In genomic region chr10:75585876-75586552, GRCm38 (mm10) we compare ENCODE assay signal across 8 mouse cellular contexts. TPM values are rescaled to one million over a fixed set of nuclear protein-coding genes. Genes with fewer than 3 reads are reported as not detected.
DNase-seq lines count a peak whose midpoint lies in the region; ATAC-seq lines count a peak whose summit lies in the region.

No protein-coding gene starts in this region.

- no peak overlapping the region for H3K27ac ChIP-seq in intestine, embryonic 14.5 days (ENCODE audit: low read depth)
- 0 out of 2 replicates have a peak overlapping the region, but pooled peaks have one; percentile 42 for H3K27ac ChIP-seq in midbrain, embryonic 10.5 days (replicated peaks)

- no peaks in the 10 kb centered on the region for H3K27me3 ChIP-seq in intestine, embryonic 14.5 days (replicated peaks; ENCODE audit: control insufficient read depth, insufficient read depth, low read length)
- peaks cover 18% of the 10 kb centered on the region for H3K27me3 ChIP-seq in midbrain, embryonic 10.5 days (ENCODE audit: low read depth, poor library complexity, severe bottlenecking)

- ATAC-seq in intestine, embryonic 14.5 days (replicated peaks; ENCODE audit: low FRiP score, low TSS enrichment, low read depth), result peak; percentile 56; the same call in 1 of the 2 replicates

- H3K9me3 ChIP-seq in intestine, embryonic 14.5 days (ENCODE audit: control insufficient read depth, low read length), result no peaks in the 10 kb centered on the region
- no peaks in the 10 kb centered on the region for H3K9me3 ChIP-seq in midbrain, embryonic 10.5 days (replicated peaks)

- intact Hi-C loops in left cerebral cortex, postnatal 10 days (cut with DNase I), result loop anchor here (5.0 kb wide), 4 partner anchors 51 to 366 kb away; partner anchors contain the start of gene Gm5134

- H3K9ac ChIP-seq in intestine, embryonic 14.5 days (ENCODE audit: low read length), result no peak overlapping the region

- peaks cover 14% of the 10 kb centered on the region; the same call in 1 of the 2 replicates for H3K4me1 ChIP-seq in intestine, embryonic 14.5 days (replicated peaks; ENCODE audit: control insufficient read depth, insufficient read depth, low read length)
- H3K4me1 ChIP-seq in midbrain, embryonic 10.5 days, result peaks cover 19% of the 10 kb centered on the region

- H3K4me3 ChIP-seq in intestine, embryonic 14.5 days (ENCODE audit: low read depth, low read length), result no peak overlapping the region
- H3K4me3 ChIP-seq in midbrain, embryonic 10.5 days, result peak overlapping the region; percentile 29

- H3K36me3 ChIP-seq in intestine, embryonic 14.5 days (ENCODE audit: control insufficient read depth, insufficient read depth, low read length), result no peaks in the 10 kb centered on the region
- H3K36me3 ChIP-seq in midbrain, embryonic 10.5 days, result no peaks in the 10 kb centered on the region

- H3K4me2 ChIP-seq in intestine, embryonic 14.5 days (ENCODE audit: low read length), result peak overlapping the region; percentile 36

- peak; percentile 81 to 96 for DNase-seq in adrenal gland, adult (ENCODE audit: inconsistent age in 2 of 2, low spot score in 1 of 2)
- DNase-seq in embryo, embryonic 10.5 days (ENCODE audit: low spot score), result peak; percentile 95
- DNase-seq in gastrocnemius, postnatal 25 days, result peak; percentile 70
- DNase-seq in intestine, embryonic 14.5 days (ENCODE audit: low spot score), result peak; percentile 98
- peak; percentile 87 for DNase-seq in left cerebral cortex, postnatal 10 days (ENCODE audit: extremely low spot score in 1 of 2, low spot score in 2 of 2)
- DNase-seq in midbrain, embryonic 10.5 days (ENCODE audit: low spot score), result peak; percentile 87
- peak; percentile 96 for DNase-seq in right cerebral cortex, postnatal 4 days
- DNase-seq in yolk sac, embryonic 10.5 days (ENCODE audit: low spot score), result peak; percentile 66

- 18% methylated on average over 20 of the region's 20 CpGs for WGBS in intestine, embryonic 14.5 days
- WGBS in midbrain, embryonic 10.5 days, result 29% methylated on average over 20 of the region's 20 CpGs

RNA-seq across cellular contexts. Expression of gene Ggt5, which starts 3.1 kb away (rescaled TPM):
- total RNA-seq in gastrocnemius, postnatal 25 days (2021), result 1 to 10 TPM; 4.9 to 5.3 TPM
- polyA plus RNA-seq in intestine, embryonic 14.5 days (2014; fragmentation: Nextera tagmentation; extraction: Ambion mirVana), result 7.8 and 8.4 TPM in 2 replicates
- 1 to 10 TPM; 2.6 to 3.3 TPM for total RNA-seq in left cerebral cortex, postnatal 10 days (2021)
- 0.56 and 1.2 TPM in 2 replicates for polyA plus RNA-seq in midbrain, embryonic 10.5 days (2016; fragmentation: Nextera tagmentation; extraction: Ambion mirVana)

RNA-seq across cellular contexts. Expression of gene Ggt1, which starts 24.6 kb away (rescaled TPM):
- under 1 TPM in 1 of 2 experiments, not detected in 1; 0.64 TPM for total RNA-seq in gastrocnemius, postnatal 25 days (2021)
- 6.7 and 12.4 TPM in 2 replicates for polyA plus RNA-seq in intestine, embryonic 14.5 days (2014; fragmentation: Nextera tagmentation; extraction: Ambion mirVana)
- 1 to 10 TPM; 1.5 to 4.1 TPM for total RNA-seq in left cerebral cortex, postnatal 10 days (2021)
- polyA plus RNA-seq in midbrain, embryonic 10.5 days (2016; fragmentation: Nextera tagmentation; extraction: Ambion mirVana), result 2.7 and 3.1 TPM in 2 replicates

RNA-seq across cellular contexts. Expression of gene Lrrc75b, which starts 25.9 kb away (rescaled TPM):
- total RNA-seq in gastrocnemius, postnatal 25 days (2021), result under 1 TPM; 0.26 to 0.38 TPM
- 2.3 and 3.0 TPM in 2 replicates for polyA plus RNA-seq in intestine, embryonic 14.5 days (2014; fragmentation: Nextera tagmentation; extraction: Ambion mirVana)
- 10 to 100 TPM; 21.3 to 27.5 TPM for total RNA-seq in left cerebral cortex, postnatal 10 days (2021)
- 1.6 and 3.8 TPM in 2 replicates for polyA plus RNA-seq in midbrain, embryonic 10.5 days (2016; fragmentation: Nextera tagmentation; extraction: Ambion mirVana)

RNA-seq across cellular contexts. Expression of gene Susd2, which starts 57.8 kb away (rescaled TPM):
- total RNA-seq in gastrocnemius, postnatal 25 days (2021), result 1 to 10 TPM; 1.3 to 1.8 TPM
- polyA plus RNA-seq in intestine, embryonic 14.5 days (2014; fragmentation: Nextera tagmentation; extraction: Ambion mirVana), result 11.8 and 13.0 TPM in 2 replicates
- 1 to 10 TPM; 3.5 to 3.8 TPM for total RNA-seq in left cerebral cortex, postnatal 10 days (2021)
- 1.6 and 1.9 TPM in 2 replicates for polyA plus RNA-seq in midbrain, embryonic 10.5 days (2016; fragmentation: Nextera tagmentation; extraction: Ambion mirVana)

Comparison
In these comparisons a context has a peak if more than half of its experiments do, and no peak if none do; other contexts are left out.
1. RNA of gene Lrrc75b, which starts 25.9 kb away (total RNA-seq): 21.3 to 27.5 TPM in left cerebral cortex, postnatal 10 days; 0.26 to 0.38 TPM in gastrocnemius, postnatal 25 days; every median in the first group is over 10 times any median in the second.
2. Peak in every context shown above with its lines, with median percentiles within 50 percentile points of each other: DNase-seq.